In the genomic region with DNA sequence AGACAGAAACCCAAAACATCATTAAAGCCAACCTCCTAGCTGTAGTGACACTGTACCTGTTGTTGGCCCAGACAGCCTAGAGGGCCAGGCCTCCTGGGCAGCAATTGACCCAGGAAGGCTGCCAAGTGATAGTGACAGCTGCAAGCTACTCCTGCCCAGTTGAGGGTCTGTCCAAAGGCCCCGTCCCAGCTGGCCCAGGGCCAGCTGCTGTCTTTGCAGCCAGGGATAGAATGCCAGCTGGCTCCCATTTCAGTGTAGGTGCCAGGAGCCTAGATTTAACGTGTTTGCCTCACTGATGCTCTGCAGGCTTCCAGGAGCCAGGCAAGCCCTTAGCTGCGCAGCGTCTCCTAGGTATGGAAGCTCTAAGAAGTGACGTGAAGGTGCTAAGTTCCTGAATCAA, we compare ENCODE assay signal across 10 mouse cellular contexts. TPM values are rescaled to one million over a fixed set of nuclear protein-coding genes. Genes with fewer than 3 reads are reported as not detected.
A peak's percentile ranks its signal among the peaks of the same experiment; 100 is the strongest.
DNase-seq lines count a peak whose midpoint lies in the region; ATAC-seq and TF ChIP-seq lines count a peak whose summit lies in the region.
"Had no signal": no experiment of that assay in that cellular context is flagged by ENCODE, and none has a peak within 500 bp of the region (broad histone marks: within the 10 kb centered on the region; RNA-seq: fewer than 3 reads in every experiment).

No protein-coding gene starts in this region.

- 8% methylated on average over 5 of the region's 5 CpGs for WGBS in cerebellum, adult 2 months
- 41% methylated on average over 5 of the region's 5 CpGs for WGBS in limb, embryonic 15.5 days

- no peaks in the 10 kb centered on the region for H3K9me3 ChIP-seq in limb, embryonic 15.5 days
- H3K9me3 ChIP-seq: lung, embryonic 15.5 days had no signal

- H3K4me2 ChIP-seq in limb, embryonic 15.5 days, result no peak overlapping the region
- H3K4me2 ChIP-seq: lung, embryonic 15.5 days had no signal

- DNase-seq in cerebellum, adult 2 months, result peak; percentile 11 to 15
- no peak for DNase-seq in cerebellum, adult 18-20 months
- peak; percentile 4 to 8 for DNase-seq in left cerebral cortex, postnatal 25 days (ENCODE audit: low spot score in 2 of 2)
- no peak for DNase-seq in left cerebral cortex, adult 11 months (ENCODE audit: low spot score)
- DNase-seq in gastrocnemius, postnatal 10 days, result peak; percentile 49
- no peak for DNase-seq in embryo, embryonic 9.5 days (ENCODE audit: extremely low spot score)
- no peak for DNase-seq in lung, postnatal 10 days

- peak; percentile 48; the same call in 1 of the 2 replicates for ATAC-seq in limb, embryonic 15.5 days (ENCODE audit: insufficient number of reproducible peaks, low FRiP score, low TSS enrichment, low read depth)
- ATAC-seq: intestine, postnatal 0 days had no signal

- H3K27ac ChIP-seq in cerebellum, adult 2 months (ENCODE audit: insufficient read depth, low read length), result no peak overlapping the region
- no peak overlapping the region for H3K27ac ChIP-seq in limb, embryonic 15.5 days
- H3K27ac ChIP-seq: lung, embryonic 15.5 days had no signal

- intact Hi-C loops in left cerebral cortex, postnatal 25 days (cut with DNase I), result no loop called here

- no peak overlapping the region for H3K4me3 ChIP-seq in cerebellum, adult 2 months (replicated peaks; ENCODE audit: insufficient read depth, low read depth, low read length)
- H3K4me3 ChIP-seq in limb, embryonic 15.5 days, result no peak overlapping the region
- H3K4me3 ChIP-seq: lung, embryonic 15.5 days had no signal

- no peaks in the 10 kb centered on the region; the same call in 1 of the 2 replicates for H3K27me3 ChIP-seq in cerebellum, adult 2 months (ENCODE audit: control insufficient read depth, insufficient read depth, low read length)
- no peaks in the 10 kb centered on the region for H3K27me3 ChIP-seq in limb, embryonic 15.5 days
- H3K27me3 ChIP-seq: lung, embryonic 15.5 days had no signal

- H3K36me3 ChIP-seq in limb, embryonic 15.5 days, result no peaks in the 10 kb centered on the region
- H3K36me3 ChIP-seq: lung, embryonic 15.5 days had no signal

- no peak for TF ChIP-seq CTCF in cerebellum, adult 2 months (IDR thresholded peaks at IDR 0.05; ENCODE audit: borderline replicate concordance, insufficient read depth, low read depth, low read length)

- no peak overlapping the region for H3K9ac ChIP-seq in limb, embryonic 15.5 days
- H3K9ac ChIP-seq: lung, embryonic 15.5 days had no signal

- peaks cover 2% of the 10 kb centered on the region; the same call in 1 of the 2 replicates for H3K4me1 ChIP-seq in cerebellum, adult 2 months (ENCODE audit: control insufficient read depth, insufficient read depth, low read length)
- peaks cover 7% of the 10 kb centered on the region for H3K4me1 ChIP-seq in limb, embryonic 15.5 days
- H3K4me1 ChIP-seq: lung, embryonic 15.5 days had no signal

- no peak for TF ChIP-seq POLR2A in cerebellum, adult 2 months (IDR thresholded peaks at IDR 0.05; ENCODE audit: borderline replicate concordance, insufficient read depth, low read length)

RNA-seq across cellular contexts. Expression of a gene that starts 29.8 kb away (rescaled TPM):
- 0.05 and 0.07 TPM in 2 replicates for polyA plus RNA-seq in cerebellum, adult 2 months (2012; rRNA removed)
- total RNA-seq in left cerebral cortex, postnatal 25 days (2021), result under 1 TPM; 0.11 to 0.57 TPM
- not detected for total RNA-seq in gastrocnemius, postnatal 10 days (2021)
- 20.1 and 20.4 TPM in 2 replicates for polyA plus RNA-seq in limb, embryonic 15.5 days (2015; fragmentation: Nextera tagmentation; extraction: Ambion mirVana)
- polyA plus RNA-seq: intestine, postnatal 0 days had no signal

Comparison
In these comparisons a context has a peak if more than half of its experiments do, and no peak if none do; other contexts are left out.
1. DNase-seq: peak in cerebellum, adult 2 months (2 of 2), left cerebral cortex, postnatal 25 days (2 of 2) and gastrocnemius, postnatal 10 days (single experiment); none in cerebellum, adult 18-20 months (0 of 2), left cerebral cortex, adult 11 months (single experiment), embryo, embryonic 9.5 days (single experiment) and lung, postnatal 10 days (single experiment).